Mouse (Mus musculus) cerebellum, adult 2 months (tissue): ENCODE results near the gene Jtb. TPM values are rescaled to one million over a fixed set of nuclear protein-coding genes. Genes with fewer than 3 reads are reported as not detected.

ENCODE experiments used
- DNase-seq, 2 experiments: peaks; one replicate each; pipeline ENCODE4 v3.0.0; 2021
- H3K27ac ChIP-seq: fragments of 200-500 bp; 2 replicates; pipeline ENCODE4 v1.5.1; 2012; ENCODE audit warnings: low read length, control low read depth, inconsistent platforms; ENCODE audit not compliant: insufficient read depth
- H3K27me3 ChIP-seq: fragments of 200-500 bp; 2 replicates; pipeline ENCODE4 v1.6.1; 2012; ENCODE audit warnings: inconsistent platforms, mild to moderate bottlenecking, low read length, moderate library complexity; ENCODE audit not compliant: control insufficient read depth, insufficient read depth
- H3K4me1 ChIP-seq: fragments of 200-500 bp; 2 replicates; pipeline ENCODE4 v1.6.1; 2011; ENCODE audit warnings: low read length; ENCODE audit not compliant: control insufficient read depth, insufficient read depth
- H3K4me3 ChIP-seq: fragments of 200-500 bp; replicated peaks from 2 replicates; pipeline ENCODE3; 2011; ENCODE audit warnings: mild to moderate bottlenecking, low read depth, low read length, control low read depth; ENCODE audit not compliant: insufficient read depth
- CTCF ChIP-seq: fragments of 200-500 bp; IDR thresholded peaks from 2 replicates; pipeline ENCODE4 v1.5.1; 2011; ENCODE audit warnings: low read depth, mild to moderate bottlenecking, control low read depth, low read length, moderate library complexity, borderline replicate concordance; ENCODE audit not compliant: insufficient read depth
- POLR2A ChIP-seq: fragments of 200-500 bp; IDR thresholded peaks from 2 replicates; pipeline ENCODE4 v1.6.1; 2011; ENCODE audit warnings: low read length, control low read depth, borderline replicate concordance; ENCODE audit not compliant: insufficient read depth
- WGBS: fragments of 180-500 bp; shearing (Covaris S2); methylation state at CpG from one replicate; pipeline ENCODE4 v1.1.7; 2018; 5-methylcytosine and 5-hydroxymethylcytosine counted together
- polyA plus RNA-seq: library from polyadenylated mRNA; depleted of rRNA; stranded (reverse); fragments of >200 nt; gene quantifications from 2 replicates; pipeline ENCODE4 v1.2.3, GENCODE M21; 2012

The Jtb gene
- polyA plus RNA-seq, 1 experiment = 69.1 TPM

DNA sequence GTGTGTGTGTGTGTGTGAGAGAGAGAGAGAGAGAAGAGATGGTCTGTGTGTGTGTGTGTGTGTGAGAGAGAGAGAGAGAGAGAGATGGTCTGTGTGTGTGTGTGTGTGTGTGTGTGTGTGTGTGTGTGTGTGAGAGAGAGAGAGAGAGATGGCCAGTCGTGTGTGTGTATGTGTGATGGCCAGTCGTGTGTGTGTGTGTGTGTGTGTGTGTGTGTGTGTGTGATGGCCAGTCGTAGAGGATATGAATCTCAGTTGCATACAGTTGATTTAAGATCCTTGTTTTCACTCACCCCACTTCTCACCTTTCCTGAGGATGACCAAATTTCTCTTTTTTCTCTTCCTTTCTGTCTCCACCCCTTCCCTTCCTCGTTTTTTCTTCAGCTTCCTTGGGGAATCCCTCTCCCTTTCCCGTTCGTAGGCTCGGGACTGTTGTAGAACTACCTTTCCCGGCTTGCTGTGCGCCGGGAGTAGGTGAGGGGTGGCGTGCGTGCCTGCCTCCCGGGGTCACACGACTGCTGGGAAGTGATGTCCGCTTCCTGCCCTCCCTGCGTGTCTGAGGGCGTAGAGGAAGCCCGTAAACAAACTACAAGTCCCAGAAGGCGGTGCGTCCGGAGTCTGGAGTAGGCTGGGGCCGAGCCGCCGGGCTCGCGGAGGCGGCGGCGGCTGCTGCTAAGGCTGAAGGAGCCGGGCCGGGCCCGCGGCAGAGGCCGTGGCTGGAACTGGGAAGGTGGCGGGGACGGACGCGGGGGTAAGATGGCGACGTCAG is 22.4 kb downstream of the Jtb start, which contains the start of gene Crtc2:
TSS of gene Crtc2 (plus strand) at position 511 of the 766 bp plus-strand sequence.
- Histone ChIP-seq H3K27ac (peak within 1 kb of the TSS; percentile 85), H3K27me3 (no peaks in the 10 kb centered on the region), H3K4me3 (peak within 1 kb of the TSS; percentile 87), H3K4me1 (peaks cover 31% of the 10 kb centered on the region)
- 0 out of 2 replicates have a peak, but pooled peaks have one; percentile 43 for TF ChIP-seq POLR2A
- no peak for TF ChIP-seq CTCF
- WGBS = 0% methylated on average over 39 of the region's 40 CpGs
- DNase-seq = peak; percentile 96 to 99

DNA sequence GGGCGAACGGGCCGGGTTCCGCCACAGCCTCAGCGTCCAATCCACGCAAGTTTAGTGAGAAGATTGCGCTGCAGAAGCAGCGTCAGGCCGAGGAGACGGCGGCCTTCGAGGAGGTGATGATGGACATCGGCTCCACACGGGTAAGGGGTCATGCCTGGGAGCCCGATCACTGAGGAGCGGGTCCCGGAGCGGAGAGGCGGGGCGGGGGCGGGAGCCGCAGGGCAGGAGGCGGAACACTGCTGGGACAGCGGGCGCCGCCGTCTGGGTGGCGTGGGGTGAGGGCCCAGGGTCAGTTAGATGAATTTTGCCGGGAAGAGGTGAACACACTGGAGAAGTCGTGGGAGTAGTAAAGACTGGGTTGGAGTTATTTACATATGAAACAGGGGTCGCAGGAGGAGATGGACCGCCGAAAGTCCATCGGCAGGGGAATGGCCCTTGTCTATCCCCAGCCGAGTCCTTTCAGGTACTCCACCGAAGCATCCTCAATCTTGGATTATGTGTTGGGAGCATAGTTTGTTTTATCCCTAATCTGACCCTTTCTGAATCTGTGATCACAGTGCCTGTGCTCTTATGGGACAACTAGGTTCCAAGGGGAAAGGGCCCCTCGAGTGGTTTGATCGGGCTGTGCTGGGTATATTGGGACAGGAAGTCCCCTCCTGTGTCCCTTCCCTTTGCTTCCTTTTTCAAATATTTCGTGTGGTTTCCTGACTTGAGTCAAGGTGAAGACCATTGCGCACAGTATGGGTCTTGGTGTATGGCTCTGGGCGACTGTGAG is 23.2 kb downstream of the Jtb start:
- H3K27ac ChIP-seq = peak overlapping the region; percentile 85
- TF ChIP-seq POLR2A = no peak
- no peak for TF ChIP-seq CTCF
- under 1% methylated on average over 41 of the region's 41 CpGs for WGBS

DNA sequence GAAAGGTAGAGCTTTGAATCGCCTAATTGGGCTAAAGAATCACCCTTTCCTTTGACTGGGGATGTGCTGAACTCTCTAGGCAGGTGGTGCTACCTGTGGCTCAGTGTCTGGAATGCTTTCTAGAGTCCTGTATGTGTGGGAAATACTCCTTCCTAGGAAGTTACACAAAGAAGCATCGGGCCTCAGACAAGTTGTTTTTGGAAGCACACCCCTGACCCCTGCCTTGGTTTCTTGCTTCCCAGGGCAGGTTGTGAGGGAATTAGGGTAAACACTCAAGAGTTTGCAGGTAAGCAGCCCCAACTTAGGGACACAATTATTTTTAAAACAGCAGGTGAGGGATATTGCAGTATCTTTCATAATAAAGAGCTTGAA is 23.8 kb downstream of the Jtb start:
- WGBS = 4% methylated on average over 2 of the region's 2 CpGs
- Histone ChIP-seq H3K27ac (peak overlapping the region; percentile 52; the same call in 1 of the 2 replicates), H3K4me1 (peaks cover 44% of the 10 kb centered on the region), H3K4me3 (peak overlapping the region; percentile 87), H3K27me3 (no peaks in the 10 kb centered on the region)
- DNase-seq = no peak
- TF ChIP-seq CTCF (no peak), POLR2A (no peak)

More for the DNA sequence above, 23.2 kb downstream of the Jtb start:
- peaks cover 38% of the 10 kb centered on the region for H3K4me1 ChIP-seq
- DNase-seq = no peak
- no peaks in the 10 kb centered on the region for H3K27me3 ChIP-seq
- peak overlapping the region; percentile 87 for H3K4me3 ChIP-seq

DNA sequence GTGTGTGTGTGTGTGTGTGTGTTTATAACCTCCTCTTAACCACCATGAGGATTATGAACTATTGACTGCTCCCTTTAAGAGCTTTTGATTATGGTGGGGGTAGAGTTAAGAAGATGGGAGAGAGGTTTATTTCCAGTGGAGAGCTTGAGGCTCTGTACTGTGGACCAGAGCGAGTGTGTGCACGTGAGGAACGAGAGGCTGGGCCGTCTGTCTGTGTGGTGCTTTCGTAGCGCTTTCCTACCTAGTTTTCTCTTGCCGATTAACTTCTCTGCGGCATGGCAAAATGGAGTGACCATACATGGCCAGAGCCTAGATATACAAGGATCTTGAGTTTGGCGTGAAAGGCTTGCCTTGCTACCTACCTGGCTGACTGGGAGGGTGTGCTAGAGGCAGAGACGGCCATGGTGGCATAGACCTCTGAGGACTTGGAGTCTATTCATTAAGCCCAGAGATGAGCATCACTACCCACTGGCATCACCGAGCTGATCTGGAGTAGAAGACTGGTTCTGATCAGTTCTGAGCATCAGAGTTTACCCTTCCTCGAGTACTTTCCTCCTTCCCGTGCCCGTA is 24.5 kb downstream of the Jtb start:
- H3K4me3 ChIP-seq = peak overlapping the region; percentile 57
- WGBS = 27% methylated on average over 14 of the region's 14 CpGs
- TF ChIP-seq CTCF (no peak), POLR2A (no peak)
- 0 out of 2 replicates have a peak overlapping the region, but pooled peaks have one; percentile 91 for H3K27ac ChIP-seq
- H3K4me1 ChIP-seq = peaks cover 51% of the 10 kb centered on the region
- no peak for DNase-seq
- no peaks in the 10 kb centered on the region for H3K27me3 ChIP-seq

DNA sequence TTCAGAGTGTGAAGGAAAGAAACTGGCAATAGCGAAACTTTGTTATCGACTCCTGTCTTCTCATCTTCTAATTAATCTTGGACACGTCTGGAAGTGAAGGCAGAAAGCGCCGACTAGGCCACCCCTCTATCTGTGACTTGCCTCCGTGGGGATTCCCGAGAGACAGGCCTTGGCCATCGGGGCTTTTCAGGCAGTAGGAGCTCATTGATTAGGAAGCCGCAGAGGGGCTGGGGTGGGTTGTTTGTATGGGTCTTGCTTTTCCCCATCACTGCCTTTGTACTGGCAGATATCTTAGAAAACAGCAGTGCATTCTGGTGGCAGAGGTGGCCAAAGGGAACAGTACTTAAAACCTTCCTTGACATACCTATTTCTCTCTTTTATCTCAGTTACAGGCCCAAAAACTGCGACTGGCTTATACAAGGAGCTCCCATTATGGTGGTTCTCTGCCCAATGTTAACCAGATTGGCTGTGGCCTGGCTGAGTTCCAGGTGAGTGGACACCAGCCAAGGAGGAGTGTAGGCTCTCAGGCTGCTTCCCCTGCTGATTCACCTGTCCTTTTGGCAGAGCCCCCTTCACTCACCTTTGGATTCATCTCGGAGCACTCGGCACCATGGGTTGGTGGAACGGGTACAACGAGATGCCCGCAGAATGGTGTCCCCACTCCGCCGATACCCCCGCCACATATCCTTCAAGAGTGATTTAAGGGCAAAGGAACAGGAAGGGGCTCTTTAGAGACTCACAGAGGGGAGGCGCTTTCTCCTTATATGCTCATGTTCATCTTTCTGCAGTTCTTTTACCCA is 25.5 kb downstream of the Jtb start:
- Histone ChIP-seq H3K4me1 (peaks cover 47% of the 10 kb centered on the region), H3K4me3 (peak overlapping the region; percentile 35), H3K27ac (peak overlapping the region; percentile 91), H3K27me3 (no peaks in the 10 kb centered on the region)
- TF ChIP-seq CTCF = no peak
- no peak for TF ChIP-seq POLR2A
- 27% methylated on average over 19 of the region's 19 CpGs for WGBS
- peak; percentile 96 to 97 for DNase-seq

DNA sequence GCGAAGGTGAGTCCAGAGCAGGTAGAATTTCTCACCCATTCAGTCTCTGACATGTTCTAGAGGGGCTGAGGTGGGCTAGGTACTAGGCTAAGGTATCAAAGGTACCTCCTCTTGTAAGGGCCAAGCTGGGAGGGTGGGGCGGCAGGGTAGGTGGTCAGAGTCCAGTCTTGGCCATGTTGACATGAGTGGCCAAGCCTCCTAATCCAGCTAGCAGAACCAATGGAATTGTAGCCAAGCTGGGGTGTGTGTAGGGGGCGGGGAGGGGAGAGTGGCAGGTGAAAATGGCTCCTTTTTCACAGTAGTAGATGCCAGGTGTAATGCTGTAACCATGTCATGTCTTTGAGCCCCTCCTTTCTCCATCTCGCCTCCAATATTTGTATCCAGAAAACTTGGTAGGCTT is 27.1 kb downstream of the Jtb start:
- no peak overlapping the region for H3K4me3 ChIP-seq
- H3K4me1 ChIP-seq = peaks cover 47% of the 10 kb centered on the region
- no peak for DNase-seq
- no peak overlapping the region for H3K27ac ChIP-seq
- TF ChIP-seq POLR2A = no peak
- no peak for TF ChIP-seq CTCF
- no peaks in the 10 kb centered on the region for H3K27me3 ChIP-seq
- 87% methylated on average over 4 of the region's 4 CpGs for WGBS

DNA sequence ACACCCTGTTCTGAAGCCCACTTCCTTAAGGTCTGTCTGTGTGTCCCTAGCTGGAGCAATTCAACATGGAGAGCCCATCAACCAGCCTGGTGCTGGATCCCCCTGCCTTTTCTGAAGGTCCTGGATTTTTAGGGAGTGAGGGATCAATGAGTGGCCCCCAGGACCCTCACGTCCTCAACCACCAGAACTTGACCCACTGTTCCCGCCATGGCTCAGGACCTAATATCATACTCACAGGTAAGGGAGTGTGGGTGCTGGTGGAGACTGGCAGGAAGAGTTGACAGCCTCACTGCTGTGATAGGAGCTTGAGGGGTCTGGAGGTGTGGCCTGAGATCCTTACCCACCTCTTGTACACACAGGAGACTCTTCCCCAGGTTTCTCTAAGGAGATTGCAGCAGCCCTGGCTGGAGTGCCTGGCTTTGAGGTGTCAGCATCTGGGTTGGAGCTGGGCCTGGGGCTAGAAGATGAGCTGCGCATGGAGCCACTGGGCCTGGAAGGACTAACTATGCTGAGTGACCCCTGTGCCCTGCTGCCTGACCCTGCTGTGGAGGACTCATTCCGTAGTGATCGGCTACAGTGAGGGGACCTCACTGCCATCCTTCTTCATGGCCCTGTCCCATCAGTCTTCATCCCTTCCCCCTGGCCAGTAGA is 31.8 kb downstream of the Jtb start:
- H3K4me3 ChIP-seq = no peak overlapping the region
- H3K27me3 ChIP-seq = no peaks in the 10 kb centered on the region

More for the DNA sequence above, 31.8 kb downstream of the Jtb start:
- DNase-seq = peak in 1 of 2 experiments; percentile 10
- Histone ChIP-seq H3K4me1 (peaks cover 41% of the 10 kb centered on the region), H3K27ac (no peak overlapping the region)
- no peak for TF ChIP-seq CTCF
- no peak for TF ChIP-seq POLR2A
- 89% methylated on average over 5 of the region's 5 CpGs for WGBS
